ENCODE assay signal across 19 mouse cellular contexts in the genomic region with DNA sequence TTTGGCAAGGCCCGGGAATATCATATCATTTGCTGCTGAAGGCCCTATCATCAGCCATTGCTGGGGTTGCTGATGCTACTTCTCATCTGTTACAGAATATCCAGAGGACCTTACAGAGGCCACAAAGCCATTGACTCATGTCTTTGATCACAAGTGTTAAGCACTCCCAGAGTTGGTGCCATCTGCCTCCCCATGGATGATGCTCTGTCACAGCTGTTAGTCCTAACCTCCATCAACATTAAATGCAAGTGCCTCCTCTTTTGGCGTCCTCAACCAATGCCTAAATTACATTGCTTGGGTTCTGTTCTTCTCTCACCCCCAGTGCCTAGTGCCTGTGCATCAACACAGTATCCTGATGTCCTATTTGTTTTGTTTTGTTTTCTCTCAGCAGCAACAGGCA.
"Had no signal": no experiment of that assay in that cellular context is flagged by ENCODE, and none has a peak within 500 bp of the region (broad histone marks: within the 10 kb centered on the region; RNA-seq: fewer than 3 reads in every experiment).

No protein-coding gene starts in this region.

- ATAC-seq: hindbrain, embryonic 16.5 days; hindbrain, postnatal 0 days; inflammation-experienced regulatory T-cells, adult 6 months; intestine, embryonic 15.5 days; intestine, embryonic 16.5 days; intestine, postnatal 0 days had no signal

- H3K4me3 ChIP-seq: heart, embryonic 10.5 days; heart, embryonic 12.5 days; heart, embryonic 13.5 days; heart, embryonic 15.5 days; hindbrain, embryonic 10.5 days; hindbrain, embryonic 12.5 days; hindbrain, embryonic 13.5 days; hindbrain, embryonic 15.5 days; intestine, embryonic 15.5 days; kidney, embryonic 15.5 days; layer of hippocampus, adult 2 months; left cerebral cortex, adult 2 months had no signal

- H3K27me3 ChIP-seq: heart, embryonic 12.5 days; heart, embryonic 13.5 days; heart, embryonic 15.5 days; hindbrain, embryonic 12.5 days; hindbrain, embryonic 13.5 days; hindbrain, embryonic 15.5 days; intestine, embryonic 15.5 days; kidney, embryonic 15.5 days had no signal

- H3K4me2 ChIP-seq: heart, embryonic 11.5 days; heart, embryonic 12.5 days; heart, embryonic 13.5 days; heart, embryonic 15.5 days; hindbrain, embryonic 12.5 days; hindbrain, embryonic 13.5 days; hindbrain, embryonic 14.5 days; hindbrain, embryonic 15.5 days; intestine, embryonic 15.5 days; kidney, embryonic 15.5 days had no signal

- H3K36me3 ChIP-seq: heart, embryonic 10.5 days; heart, embryonic 12.5 days; heart, embryonic 13.5 days; heart, embryonic 15.5 days; hindbrain, embryonic 10.5 days; hindbrain, embryonic 12.5 days; hindbrain, embryonic 13.5 days; hindbrain, embryonic 15.5 days; intestine, embryonic 15.5 days; kidney, embryonic 15.5 days had no signal
